Mouse (Mus musculus) cerebellum, postnatal 4 days (tissue): Measurements from ENCODE around the gene Nyap1.
A peak's percentile ranks its signal among the peaks of the same experiment; 100 is the strongest.
"Not testable (repeated sequence)": the region's sequence is repeated elsewhere in the genome, so short reads cannot be mapped to it uniquely, and the experiment has no call there.

ENCODE experiments used
- DNase-seq, 2 experiments: peaks; one replicate each; pipeline ENCODE4 v3.0.0; 2022; ENCODE audit warnings: low spot score in 2 of 2, mixed read lengths in 1 of 2

Nyap1 gene

GRCm38 (mm10) chr5:137768475-137768874 is 27.1 kb upstream of the Nyap1 start:
- DNase-seq, result no peak

GRCm38 (mm10) chr5:137766270-137766669 is 24.9 kb upstream of the Nyap1 start:
- DNase-seq, result no peak

GRCm38 (mm10) chr5:137764609-137765340 is 23.4 kb upstream of the Nyap1 start:
- DNase-seq, result no peak

GRCm38 (mm10) chr5:137759971-137760412 is 18.6 kb upstream of the Nyap1 start:
- DNase-seq, result peak; percentile 81 to 93

- DNase-seq, result no peak
Observed at GRCm38 (mm10) chr5:137758921-137759534, 17.6 kb upstream of the Nyap1 start.

- DNase-seq, result peak in 1 of 2 experiments; percentile 69
Observed at GRCm38 (mm10) chr5:137757887-137758286, 16.5 kb upstream of the Nyap1 start.

GRCm38 (mm10) chr5:137756882-137757661 is 15.7 kb upstream of the Nyap1 start:
- peak; percentile 82 to 91 for DNase-seq

- DNase-seq, result no peak
Observed at GRCm38 (mm10) chr5:137756106-137756505, 14.7 kb upstream of the Nyap1 start.

- DNase-seq, result no peak
Observed at GRCm38 (mm10) chr5:137755425-137755824, 14.0 kb upstream of the Nyap1 start.

GRCm38 (mm10) chr5:137753111-137753832 is 11.9 kb upstream of the Nyap1 start:
- DNase-seq, result no peak

- DNase-seq, result no peak
Observed at GRCm38 (mm10) chr5:137751988-137752387, 10.6 kb upstream of the Nyap1 start.

- DNase-seq, result no peak
Observed at GRCm38 (mm10) chr5:137751221-137751887, 9.9 kb upstream of the Nyap1 start.

GRCm38 (mm10) chr5:137750212-137750611 is 8.8 kb upstream of the Nyap1 start:
- DNase-seq, result not testable (repeated sequence)

- no peak for DNase-seq
Observed at GRCm38 (mm10) chr5:137749196-137749836, 7.9 kb upstream of the Nyap1 start.

- DNase-seq, result no peak
Observed at GRCm38 (mm10) chr5:137748130-137748770, 6.8 kb upstream of the Nyap1 start.

- peak in 1 of 2 experiments; percentile 53 for DNase-seq
Observed at GRCm38 (mm10) chr5:137747326-137747961, 6.0 kb upstream of the Nyap1 start.

GRCm38 (mm10) chr5:137746851-137747325 is 5.5 kb upstream of the Nyap1 start:
- DNase-seq, result no peak

- DNase-seq, result peak in 1 of 2 experiments; percentile 50
Observed at GRCm38 (mm10) chr5:137746282-137746850, 5.0 kb upstream of the Nyap1 start.
